Mouse (Mus musculus): ENCODE data around the gene Cfap74. TPM values are rescaled to one million over a fixed set of nuclear protein-coding genes. Genes with fewer than 3 reads are reported as not detected.

Cfap74 gene
- polyA plus RNA-seq (2012; rRNA removed) = 2.1 and 2.2 TPM in 2 replicates

- DNase-seq (ENCODE audit: low read depth) = no peak
Observed at GRCm38 (mm10) chr4:155409058-155409776, at the start of gene Cfap74. Gene Cfap74 (plus strand): TSS chr4:155409190.

- no peak for DNase-seq (ENCODE audit: low read depth)
Observed at GRCm38 (mm10) chr4:155359560-155360464, 49.2 kb upstream of the Cfap74 start.

GRCm38 (mm10) chr4:155360856-155361255 lies 48.1 kb upstream of the Cfap74 start:
- DNase-seq (ENCODE audit: low read depth) = no peak

- DNase-seq (ENCODE audit: low read depth) = no peak
Observed at GRCm38 (mm10) chr4:155361303-155361791, 47.6 kb upstream of the Cfap74 start, which contains the start of gene Prkcz. Gene Prkcz (minus strand): TSS chr4:155361361.

GRCm38 (mm10) chr4:155362443-155362842 lies 46.5 kb upstream of the Cfap74 start:
- no peak for DNase-seq (ENCODE audit: low read depth)

- DNase-seq (ENCODE audit: low read depth) = no peak
Observed at GRCm38 (mm10) chr4:155366784-155367183, 42.2 kb upstream of the Cfap74 start.

- DNase-seq (ENCODE audit: low read depth) = no peak
Observed at GRCm38 (mm10) chr4:155367739-155368138, 41.3 kb upstream of the Cfap74 start.

GRCm38 (mm10) chr4:155368684-155369083 lies 40.3 kb upstream of the Cfap74 start:
- DNase-seq (ENCODE audit: low read depth) = no peak

GRCm38 (mm10) chr4:155370737-155371715 lies 38.0 kb upstream of the Cfap74 start:
- DNase-seq (ENCODE audit: low read depth) = no peak

- no peak for DNase-seq (ENCODE audit: low read depth)
Observed at GRCm38 (mm10) chr4:155371797-155372735, 36.9 kb upstream of the Cfap74 start.

GRCm38 (mm10) chr4:155381974-155382373 lies 27.0 kb upstream of the Cfap74 start:
- DNase-seq (ENCODE audit: low read depth) = no peak

GRCm38 (mm10) chr4:155382752-155383151 lies 26.2 kb upstream of the Cfap74 start:
- no peak for DNase-seq (ENCODE audit: low read depth)

- no peak for DNase-seq (ENCODE audit: low read depth)
Observed at GRCm38 (mm10) chr4:155383326-155383725, 25.7 kb upstream of the Cfap74 start.

- DNase-seq (ENCODE audit: low read depth) = no peak
Observed at GRCm38 (mm10) chr4:155387166-155387565, 21.8 kb upstream of the Cfap74 start.

- no peak for DNase-seq (ENCODE audit: low read depth)
Observed at GRCm38 (mm10) chr4:155395471-155395870, 13.5 kb upstream of the Cfap74 start.

- DNase-seq (ENCODE audit: low read depth) = no peak
Observed at GRCm38 (mm10) chr4:155396751-155397150, 12.2 kb upstream of the Cfap74 start.

- DNase-seq (ENCODE audit: low read depth) = no peak
Observed at GRCm38 (mm10) chr4:155397511-155398221, 11.3 kb upstream of the Cfap74 start, which contains the start of gene Gabrd. Gene Gabrd (minus strand): TSS chr4:155398112.

GRCm38 (mm10) chr4:155398222-155398540 lies 10.8 kb upstream of the Cfap74 start:
- DNase-seq (ENCODE audit: low read depth) = no peak

GRCm38 (mm10) chr4:155401121-155401520 lies 7.9 kb upstream of the Cfap74 start:
- DNase-seq (ENCODE audit: low read depth) = no peak

- no peak for DNase-seq (ENCODE audit: low read depth)
Observed at GRCm38 (mm10) chr4:155402489-155402888, 6.5 kb upstream of the Cfap74 start.

All from gonadal fat pad, adult 2 months (tissue).